14 mouse cellular contexts compared by ENCODE assay signal in the genomic region with DNA sequence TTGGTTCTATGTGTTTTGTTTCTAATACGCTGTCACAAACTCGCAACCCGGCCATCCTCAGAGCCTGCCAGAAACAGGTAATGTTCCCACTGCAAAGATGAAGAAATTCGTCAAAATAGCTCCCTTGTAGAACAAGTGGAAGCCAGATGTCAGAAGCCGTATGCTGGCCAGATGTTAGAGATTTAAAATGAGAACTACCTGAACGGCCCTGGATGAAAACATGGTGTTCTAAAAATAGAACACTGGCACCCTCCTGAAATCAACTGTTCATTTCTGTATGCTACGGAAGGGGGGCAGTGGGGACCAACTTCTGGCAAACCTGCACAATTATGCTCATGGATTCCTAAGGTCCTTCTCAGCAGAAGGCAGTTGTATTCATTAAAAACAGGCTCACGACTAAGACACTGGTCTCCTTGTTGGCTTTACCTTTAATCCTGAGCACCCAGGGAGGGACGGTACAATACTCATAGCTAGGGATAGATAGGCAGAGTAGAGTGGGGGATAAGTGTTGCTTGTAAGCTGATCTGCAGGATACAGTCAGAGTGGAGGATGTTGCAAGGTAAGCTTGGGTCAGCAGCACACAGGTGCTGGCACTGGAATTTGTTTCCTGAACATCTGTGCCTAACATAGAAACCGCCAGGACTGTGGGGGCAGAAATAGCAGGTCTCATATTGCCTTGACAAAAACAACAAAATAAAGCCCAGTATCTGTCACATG.
DNase-seq lines count a peak whose midpoint lies in the region; ATAC-seq lines count a peak whose summit lies in the region.
"Had no signal": no experiment of that assay in that cellular context is flagged by ENCODE, and none has a peak within 500 bp of the region (broad histone marks: within the 10 kb centered on the region; RNA-seq: fewer than 3 reads in every experiment).

No protein-coding gene starts in this region.

- no peaks in the 10 kb centered on the region for H3K27me3 ChIP-seq in heart, embryonic 16.5 days (ENCODE audit: control insufficient read depth, insufficient read depth, low read length)
- no peaks in the 10 kb centered on the region for H3K27me3 ChIP-seq in midbrain, embryonic 13.5 days
- H3K27me3 ChIP-seq in midbrain, embryonic 14.5 days (ENCODE audit: control insufficient read depth, insufficient read depth, low read length) = no peaks in the 10 kb centered on the region
- H3K27me3 ChIP-seq: intestine, embryonic 15.5 days had no signal

- peak overlapping the region; percentile 26 for H3K4me2 ChIP-seq in heart, embryonic 16.5 days (ENCODE audit: low read depth, low read length)
- no peak overlapping the region for H3K4me2 ChIP-seq in midbrain, embryonic 13.5 days (replicated peaks)
- H3K4me2 ChIP-seq in midbrain, embryonic 14.5 days (ENCODE audit: low read length) = no peak overlapping the region
- H3K4me2 ChIP-seq: intestine, embryonic 15.5 days; lung, embryonic 14.5 days had no signal

- no peak for DNase-seq in heart, postnatal 25 days (ENCODE audit: low spot score)
- no peak for DNase-seq in midbrain, embryonic 14.5 days
- peak; percentile 73 for DNase-seq in forelimb bud, embryonic 11.5 days (ENCODE audit: low read depth, low spot score)
- DNase-seq in lung, postnatal 36 days = no peak
- DNase-seq: adrenal gland, postnatal 10 days; cerebellum, adult 18-20 months; lung, embryonic 14.5 days; right cerebral cortex, postnatal 4 days had no signal

- 51% methylated on average over 10 of the region's 10 CpGs for WGBS in heart, embryonic 16.5 days
- WGBS in midbrain, embryonic 13.5 days = 65% methylated on average over 10 of the region's 10 CpGs
- 61% methylated on average over 10 of the region's 10 CpGs for WGBS in midbrain, embryonic 14.5 days

- peak overlapping the region; percentile 22; the same call in 1 of the 2 replicates for H3K9ac ChIP-seq in heart, embryonic 16.5 days (ENCODE audit: low read length)
- no peak overlapping the region for H3K9ac ChIP-seq in midbrain, embryonic 13.5 days (replicated peaks)
- no peak overlapping the region for H3K9ac ChIP-seq in midbrain, embryonic 14.5 days (replicated peaks; ENCODE audit: low read length)
- H3K9ac ChIP-seq: intestine, embryonic 15.5 days; lung, embryonic 14.5 days had no signal

- ATAC-seq in heart, embryonic 16.5 days (replicated peaks; ENCODE audit: extremely low read depth, insufficient read depth, low FRiP score) = no peak
- no peak for ATAC-seq in midbrain, embryonic 13.5 days
- no peak for ATAC-seq in midbrain, embryonic 14.5 days (ENCODE audit: low FRiP score, low TSS enrichment)
- ATAC-seq in activated CD4-positive, CD25-positive, alpha-beta regulatory T cell, adult 4 months = no peak
- ATAC-seq: CD4-positive, CD25-positive, alpha-beta regulatory T cell, adult 4 months; forebrain, embryonic 14.5 days; intestine, embryonic 15.5 days had no signal

- H3K27ac ChIP-seq in heart, embryonic 16.5 days (ENCODE audit: low read length) = peak overlapping the region; percentile 0; the same call in 1 of the 2 replicates
- H3K27ac ChIP-seq in midbrain, embryonic 13.5 days = 0 out of 2 replicates have a peak overlapping the region, but pooled peaks have one; percentile 10
- no peak overlapping the region for H3K27ac ChIP-seq in midbrain, embryonic 14.5 days (replicated peaks; ENCODE audit: low read depth, low read length)
- H3K27ac ChIP-seq: intestine, embryonic 15.5 days had no signal

- intact Hi-C loops in heart, postnatal 25 days (cut with DNase I) = no loop called here

- no peaks in the 10 kb centered on the region for H3K9me3 ChIP-seq in heart, embryonic 16.5 days (replicated peaks; ENCODE audit: control insufficient read depth, low read length)
- H3K9me3 ChIP-seq in midbrain, embryonic 13.5 days = no peaks in the 10 kb centered on the region
- H3K9me3 ChIP-seq in midbrain, embryonic 14.5 days (ENCODE audit: control insufficient read depth, low read length) = no peaks in the 10 kb centered on the region
- H3K9me3 ChIP-seq: intestine, embryonic 15.5 days had no signal

- H3K4me3 ChIP-seq in heart, embryonic 16.5 days (ENCODE audit: low read length) = no peak overlapping the region; the same call in 1 of the 2 replicates
- H3K4me3 ChIP-seq in midbrain, embryonic 13.5 days (replicated peaks) = no peak overlapping the region
- H3K4me3 ChIP-seq in midbrain, embryonic 14.5 days (replicated peaks; ENCODE audit: low read depth, low read length) = no peak overlapping the region
- H3K4me3 ChIP-seq: intestine, embryonic 15.5 days had no signal

- peaks cover 26% of the 10 kb centered on the region for H3K4me1 ChIP-seq in heart, embryonic 16.5 days (ENCODE audit: control insufficient read depth, insufficient read depth, low read length)
- peaks cover 54% of the 10 kb centered on the region for H3K4me1 ChIP-seq in midbrain, embryonic 13.5 days (replicated peaks)
- H3K4me1 ChIP-seq in midbrain, embryonic 14.5 days (ENCODE audit: control insufficient read depth, insufficient read depth, low read length) = peaks cover 33% of the 10 kb centered on the region

- H3K36me3 ChIP-seq in heart, embryonic 16.5 days (ENCODE audit: control insufficient read depth, insufficient read depth) = no peaks in the 10 kb centered on the region
- no peaks in the 10 kb centered on the region for H3K36me3 ChIP-seq in midbrain, embryonic 13.5 days
- H3K36me3 ChIP-seq in midbrain, embryonic 14.5 days (ENCODE audit: control insufficient read depth, insufficient read depth, low read length) = no peaks in the 10 kb centered on the region
- H3K36me3 ChIP-seq: intestine, embryonic 15.5 days had no signal
